Mouse (Mus musculus) heart, embryonic 13.5 days (tissue): ENCODE measurements at regions not wholly inside any gene's neighbourhood (a gene's known extent, or its start where the extent isn't known, plus 50 kb on each side); places are given as distances from the start of the nearest gene placed in this dataset.

ENCODE experiments used
- ATAC-seq: fragments of 200-750 bp; cut with Nextera tagmentation; 2 replicates; pipeline ENCODE4 v1.8.0; 2017; ENCODE audit warnings: moderate TSS enrichment; ENCODE audit not compliant: insufficient number of reproducible peaks, low FRiP score, low TSS enrichment; ENCODE audit errors: extremely low read depth
- H3K27ac ChIP-seq: fragments of 300-500 bp; sonication (generic); replicated peaks from 2 replicates; pipeline ENCODE4 v1.5.1; 2015; ENCODE audit warnings: moderate library complexity, mild to moderate bottlenecking, inconsistent platforms
- H3K27me3 ChIP-seq: fragments of 300-500 bp; sonication (generic); replicated peaks from 2 replicates; pipeline ENCODE4 v1.6.1; 2015; ENCODE audit warnings: mild to moderate bottlenecking, inconsistent platforms
- H3K36me3 ChIP-seq: fragments of 300-500 bp; sonication (generic); 2 replicates; pipeline ENCODE4 v1.6.1; 2015; ENCODE audit warnings: mild to moderate bottlenecking, inconsistent platforms
- H3K4me1 ChIP-seq: fragments of 300-500 bp; sonication (generic); 2 replicates; pipeline ENCODE4 v1.6.1; 2015; ENCODE audit warnings: inconsistent platforms
- H3K4me2 ChIP-seq: fragments of 300-500 bp; sonication (generic); 2 replicates; pipeline ENCODE4 v1.6.1; 2015; ENCODE audit warnings: inconsistent platforms, mild to moderate bottlenecking, moderate library complexity
- H3K4me3 ChIP-seq: fragments of 300-500 bp; sonication (generic); 2 replicates; pipeline ENCODE4 v1.5.1; 2015; ENCODE audit warnings: moderate library complexity, mild to moderate bottlenecking, inconsistent platforms
- H3K9ac ChIP-seq: fragments of 300-500 bp; sonication (generic); 2 replicates; pipeline ENCODE4 v1.6.1; 2015; ENCODE audit warnings: inconsistent platforms, mild to moderate bottlenecking, moderate library complexity
- H3K9me3 ChIP-seq: fragments of 300-500 bp; sonication (generic); 2 replicates; pipeline ENCODE4 v1.6.1; 2016; ENCODE audit warnings: inconsistent platforms
- WGBS: fragments of 180-500 bp; shearing (Covaris S2); methylation state at CpG from one replicate; pipeline ENCODE4 v1.1.7; 2015; ENCODE audit warnings: mixed read lengths; 5-methylcytosine and 5-hydroxymethylcytosine counted together

GRCm38 (mm10) chr2:160507816-160508564 is 137.7 kb upstream of the Top1 start:
- H3K4me2 ChIP-seq, result no peak overlapping the region
- WGBS, result 50% methylated on average over 22 of the region's 22 CpGs

GRCm38 (mm10) chr2:160510159-160510558 is 135.5 kb upstream of the Top1 start:
- H3K4me1 ChIP-seq, result peaks cover 11% of the 10 kb centered on the region
- H3K36me3 ChIP-seq, result no peaks in the 10 kb centered on the region
- H3K4me2 ChIP-seq, result no peak overlapping the region
- H3K9me3 ChIP-seq, result no peaks in the 10 kb centered on the region
- 75% methylated on average over 5 of the region's 5 CpGs for WGBS
- H3K27ac ChIP-seq, result peak overlapping the region; percentile 25; the same call in 1 of the 2 replicates
- no peak for ATAC-seq
- H3K9ac ChIP-seq, result no peak overlapping the region
- H3K4me3 ChIP-seq, result no peak overlapping the region
- H3K27me3 ChIP-seq, result peaks cover 2% of the 10 kb centered on the region

More at GRCm38 (mm10) chr2:160507816-160508564, 137.7 kb upstream of the Top1 start:
- H3K4me1 ChIP-seq, result peaks cover 11% of the 10 kb centered on the region
- H3K9ac ChIP-seq, result no peak overlapping the region
- no peak overlapping the region for H3K27ac ChIP-seq
- H3K36me3 ChIP-seq, result no peaks in the 10 kb centered on the region
- H3K27me3 ChIP-seq, result no peaks in the 10 kb centered on the region
- H3K4me3 ChIP-seq, result no peak overlapping the region
- no peak for ATAC-seq
- H3K9me3 ChIP-seq, result no peaks in the 10 kb centered on the region

DNA sequence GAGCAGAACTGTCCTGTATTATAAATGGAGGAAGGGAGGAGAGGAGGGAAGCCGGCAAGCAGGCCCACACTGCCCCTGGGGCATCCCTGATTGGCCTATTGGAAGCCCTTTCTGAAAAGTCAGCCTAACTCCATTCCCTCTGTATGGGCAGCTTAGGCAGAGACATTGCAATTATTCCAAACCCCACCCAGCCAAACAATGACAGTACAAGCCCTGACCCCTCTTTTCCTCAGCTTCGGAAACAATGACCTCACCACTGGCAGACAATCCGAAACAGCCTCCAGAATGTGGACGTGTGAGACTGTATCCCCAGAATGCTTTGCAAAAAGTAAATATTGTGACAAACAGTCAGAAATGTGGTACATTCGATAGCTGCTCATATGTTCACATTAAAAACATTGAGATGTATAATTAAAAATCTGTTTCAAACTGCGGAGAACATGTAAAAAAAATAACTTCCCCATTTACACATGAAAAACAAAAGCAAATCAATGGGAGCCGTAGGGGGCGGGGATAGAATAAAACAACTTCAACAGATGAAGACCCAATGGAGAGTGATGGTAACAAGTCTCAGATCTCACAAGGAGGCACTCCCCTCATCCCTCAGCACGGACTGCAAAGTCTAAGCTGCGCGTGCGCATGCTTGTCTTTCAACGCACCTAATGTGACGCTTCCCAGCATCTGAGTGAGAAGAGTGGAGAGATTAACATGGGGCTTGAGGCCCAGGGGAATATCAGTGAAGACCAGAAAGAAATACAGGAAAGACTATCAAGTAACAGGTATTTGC is 134.9 kb upstream of the Top1 start:
- Histone ChIP-seq H3K36me3 (no peaks in the 10 kb centered on the region), H3K27ac (peak overlapping the region; percentile 25; the same call in 1 of the 2 replicates), H3K9me3 (no peaks in the 10 kb centered on the region), H3K4me2 (peak overlapping the region; percentile 17), H3K4me3 (no peak overlapping the region), H3K4me1 (peaks cover 11% of the 10 kb centered on the region), H3K27me3 (peaks cover 9% of the 10 kb centered on the region), H3K9ac (no peak overlapping the region)
- ATAC-seq, result no peak
- WGBS, result 34% methylated on average over 14 of the region's 14 CpGs

DNA sequence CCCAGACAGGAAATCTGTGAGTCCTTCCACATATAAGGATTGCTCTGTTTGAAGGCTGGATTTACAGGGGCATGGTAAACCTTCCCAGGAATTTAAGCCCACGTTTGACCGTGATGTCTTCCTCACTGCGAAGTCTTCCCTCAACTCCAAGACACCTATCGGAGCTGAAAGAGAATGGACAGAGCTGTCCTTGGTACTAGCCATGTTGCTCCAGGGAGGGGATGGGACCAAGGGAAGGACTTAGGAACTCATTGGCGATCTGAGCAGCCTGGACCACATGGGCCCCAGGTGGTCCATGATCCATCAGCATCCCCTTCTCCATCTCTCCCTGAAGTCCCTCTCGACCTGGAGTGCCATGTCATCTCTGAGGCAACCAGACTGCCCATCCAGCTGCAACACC is 130.1 kb upstream of the Top1 start:
- H3K9ac ChIP-seq, result no peak overlapping the region
- peaks cover 30% of the 10 kb centered on the region for H3K27me3 ChIP-seq
- no peaks in the 10 kb centered on the region for H3K9me3 ChIP-seq
- H3K4me3 ChIP-seq, result no peak overlapping the region
- no peaks in the 10 kb centered on the region for H3K36me3 ChIP-seq
- WGBS, result 36% methylated on average over 6 of the region's 6 CpGs
- peaks cover 8% of the 10 kb centered on the region for H3K4me1 ChIP-seq
- no peak overlapping the region for H3K4me2 ChIP-seq
- H3K27ac ChIP-seq, result no peak overlapping the region
- no peak for ATAC-seq

DNA sequence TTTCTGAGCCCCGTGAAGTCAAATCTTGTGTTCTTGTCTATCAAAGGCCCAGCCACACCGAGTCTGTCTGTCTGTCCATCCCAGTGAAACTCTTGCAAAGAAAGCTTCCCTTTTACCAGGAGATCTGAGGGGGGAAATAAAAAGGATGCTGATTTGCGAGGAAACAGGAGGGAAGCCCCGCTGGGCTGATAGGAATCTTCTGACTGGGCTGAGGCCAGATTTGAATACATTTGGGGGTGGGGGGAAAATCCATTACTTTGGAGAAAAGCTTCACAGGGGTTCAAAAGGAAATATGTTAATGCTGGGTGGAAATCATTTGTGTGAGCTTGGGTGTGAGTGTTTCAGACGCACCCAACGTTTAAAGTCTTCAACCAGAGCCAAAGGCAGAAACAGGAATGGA is 129.2 kb upstream of the Top1 start:
- H3K9ac ChIP-seq, result no peak overlapping the region
- H3K4me3 ChIP-seq, result no peak overlapping the region
- H3K9me3 ChIP-seq, result no peaks in the 10 kb centered on the region
- no peak overlapping the region for H3K4me2 ChIP-seq
- H3K27me3 ChIP-seq, result peaks cover 30% of the 10 kb centered on the region
- no peak overlapping the region for H3K27ac ChIP-seq
- ATAC-seq, result no peak
- 20% methylated on average over 6 of the region's 6 CpGs for WGBS
- H3K36me3 ChIP-seq, result no peaks in the 10 kb centered on the region
- H3K4me1 ChIP-seq, result no peaks in the 10 kb centered on the region

- H3K27me3 ChIP-seq, result peaks cover 4% of the 10 kb centered on the region; the same call in 1 of the 2 replicates
- no peak overlapping the region for H3K9ac ChIP-seq
- H3K4me2 ChIP-seq, result no peak overlapping the region
- H3K27ac ChIP-seq, result no peak overlapping the region; the same call in 1 of the 2 replicates
- WGBS, result 66% methylated on average over 9 of the region's 9 CpGs
- H3K36me3 ChIP-seq, result no peaks in the 10 kb centered on the region
- H3K4me1 ChIP-seq, result peaks cover 13% of the 10 kb centered on the region; the same call in 1 of the 2 replicates
- no peak overlapping the region for H3K4me3 ChIP-seq
- ATAC-seq, result no peak; the same call in 1 of the 2 replicates
- no peaks in the 10 kb centered on the region for H3K9me3 ChIP-seq
Measured at GRCm38 (mm10) chr2:160525301-160526205, 120.1 kb upstream of the Top1 start.

DNA sequence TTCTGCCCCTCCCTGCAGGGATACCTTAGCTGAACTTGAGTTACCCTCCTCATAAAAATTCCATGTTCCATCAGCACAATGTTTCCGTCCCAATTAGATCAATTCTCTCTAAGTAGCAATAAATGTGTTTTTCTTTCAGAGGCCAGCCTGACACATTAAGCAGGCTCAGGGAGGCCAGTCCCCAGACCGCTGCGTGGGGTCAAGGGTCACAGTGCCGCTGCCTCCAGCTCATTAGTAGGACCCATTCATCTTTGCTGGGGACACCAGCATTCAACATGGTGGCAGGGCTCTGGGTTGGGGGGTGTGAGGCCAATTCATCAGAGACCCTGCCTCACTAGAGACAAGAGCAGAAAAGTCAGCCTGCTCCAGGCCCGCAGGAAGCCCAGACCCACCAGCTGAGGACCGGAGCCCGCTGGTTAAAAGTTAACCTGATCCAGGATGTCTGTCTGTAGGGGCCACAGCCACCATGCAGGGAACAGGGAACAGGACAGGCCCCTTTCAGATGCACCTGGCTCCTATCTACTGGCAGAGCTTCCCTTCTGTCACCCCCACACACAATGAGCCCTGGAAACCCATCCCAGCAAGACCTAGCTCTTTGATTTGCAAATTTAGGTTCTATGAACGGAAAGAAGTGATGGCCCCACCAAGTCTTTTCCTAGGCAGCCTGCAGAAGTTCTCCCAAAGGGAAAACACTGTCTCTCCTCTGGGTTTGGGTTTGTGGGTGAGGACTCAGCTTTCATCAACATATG is 119.1 kb upstream of the Top1 start:
- Histone ChIP-seq H3K27ac (no peak overlapping the region), H3K4me1 (peaks cover 13% of the 10 kb centered on the region; the same call in 1 of the 2 replicates), H3K36me3 (no peaks in the 10 kb centered on the region), H3K9ac (no peak overlapping the region), H3K4me3 (no peak overlapping the region), H3K4me2 (no peak overlapping the region), H3K9me3 (no peaks in the 10 kb centered on the region), H3K27me3 (peaks cover 4% of the 10 kb centered on the region; the same call in 1 of the 2 replicates)
- WGBS, result 80% methylated on average over 8 of the region's 8 CpGs
- no peak for ATAC-seq

DNA sequence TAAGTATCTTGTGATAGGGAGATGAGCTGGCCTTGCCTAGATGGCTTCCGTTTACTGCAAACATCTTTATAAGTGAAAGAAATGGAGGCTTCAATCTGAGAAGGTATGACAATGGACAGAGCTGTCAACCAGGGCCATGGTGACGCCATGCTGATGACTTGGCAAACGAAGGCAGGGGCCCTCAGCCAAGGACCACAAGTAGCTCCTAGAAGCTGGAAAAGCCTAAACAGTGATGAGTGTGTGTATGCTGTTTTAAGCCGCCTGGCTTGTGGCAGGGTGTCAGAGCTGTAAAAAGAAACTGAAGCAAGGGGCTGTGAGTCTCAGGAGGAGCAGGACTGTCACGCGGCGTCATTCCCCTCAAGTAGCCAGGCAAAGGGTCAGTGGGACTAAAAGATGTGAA is 116.4 kb upstream of the Top1 start:
- Histone ChIP-seq H3K9me3 (no peaks in the 10 kb centered on the region), H3K4me1 (peaks cover 13% of the 10 kb centered on the region; the same call in 1 of the 2 replicates), H3K27me3 (0 out of 2 replicates have a peak, but pooled peaks cover 4% of the 10 kb centered on the region), H3K9ac (no peak overlapping the region), H3K4me2 (no peak overlapping the region), H3K27ac (no peak overlapping the region), H3K36me3 (no peaks in the 10 kb centered on the region), H3K4me3 (no peak overlapping the region)
- WGBS, result 58% methylated on average over 7 of the region's 7 CpGs
- ATAC-seq, result no peak

- 0 out of 2 replicates have a peak, but pooled peaks cover 4% of the 10 kb centered on the region for H3K27me3 ChIP-seq
- H3K4me2 ChIP-seq, result no peak overlapping the region
- peaks cover 12% of the 10 kb centered on the region; the same call in 1 of the 2 replicates for H3K4me1 ChIP-seq
- H3K9ac ChIP-seq, result no peak overlapping the region
- H3K27ac ChIP-seq, result no peak overlapping the region
- no peaks in the 10 kb centered on the region for H3K36me3 ChIP-seq
- ATAC-seq, result no peak
- no peaks in the 10 kb centered on the region for H3K9me3 ChIP-seq
- H3K4me3 ChIP-seq, result no peak overlapping the region
- WGBS, result 42% methylated on average over 3 of the region's 3 CpGs
Measured at GRCm38 (mm10) chr2:160530377-160530776, 115.3 kb upstream of the Top1 start.

DNA sequence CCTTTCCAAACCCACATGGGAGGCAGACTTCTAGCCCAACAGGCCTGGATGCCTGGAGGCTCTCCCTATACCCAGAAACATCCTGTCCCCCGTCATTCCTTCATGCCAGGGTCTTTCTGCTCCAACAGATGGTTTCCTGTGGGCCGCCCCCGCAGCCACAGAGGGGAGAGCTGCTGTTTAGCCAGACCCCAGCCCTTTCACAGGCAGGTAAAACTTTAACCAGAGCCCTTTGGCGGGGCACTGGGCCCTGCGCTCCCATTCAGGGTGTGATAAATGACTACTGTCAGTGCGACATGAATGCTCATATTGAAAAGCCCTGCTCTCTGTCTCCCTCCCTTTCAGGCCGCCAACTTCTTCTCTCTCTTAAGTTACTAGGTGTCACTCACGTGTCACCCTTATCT is 108.4 kb upstream of the Top1 start:
- no peaks in the 10 kb centered on the region for H3K36me3 ChIP-seq
- H3K27me3 ChIP-seq, result no peaks in the 10 kb centered on the region
- WGBS, result 20% methylated on average over 8 of the region's 8 CpGs
- no peaks in the 10 kb centered on the region for H3K9me3 ChIP-seq
- H3K4me3 ChIP-seq, result no peak overlapping the region
- peaks cover 8% of the 10 kb centered on the region for H3K4me1 ChIP-seq
- H3K27ac ChIP-seq, result no peak overlapping the region
- peak overlapping the region; percentile 33 for H3K4me2 ChIP-seq
- ATAC-seq, result no peak
- H3K9ac ChIP-seq, result no peak overlapping the region
